Mouse (Mus musculus) stomach, postnatal 0 days (tissue): ENCODE results near the gene Ufc1. TPM values are rescaled to one million over a fixed set of nuclear protein-coding genes. Genes with fewer than 3 reads are reported as not detected.

Source experiments
- ATAC-seq: fragments of 200-750 bp; cut with Nextera tagmentation; 2 replicates; pipeline ENCODE4 v1.8.0; 2017; ENCODE audit not compliant: low FRiP score, low TSS enrichment
- DNase-seq: peaks from one replicate; pipeline ENCODE4 v3.0.0-alpha.2; 2016; ENCODE audit warnings: low spot score
- H3K27ac ChIP-seq: fragments of 300-500 bp; sonication (generic); replicated peaks from 2 replicates; pipeline ENCODE4 v1.5.1; 2014; ENCODE audit warnings: mild to moderate bottlenecking, control low read depth
- H3K27me3 ChIP-seq: fragments of 300-500 bp; sonication (generic); 2 replicates; pipeline ENCODE4 v1.6.1; 2014; ENCODE audit warnings: low read length; ENCODE audit not compliant: control insufficient read depth, insufficient read depth
- H3K36me3 ChIP-seq: fragments of 300-500 bp; sonication (generic); 2 replicates; pipeline ENCODE4 v1.6.1; 2014; ENCODE audit warnings: low read length, mixed read lengths; ENCODE audit not compliant: control insufficient read depth, insufficient read depth
- H3K4me1 ChIP-seq: fragments of 300-500 bp; sonication (generic); replicated peaks from 2 replicates; pipeline ENCODE4 v1.6.1; 2014; ENCODE audit warnings: antibody characterized with exemption; ENCODE audit not compliant: control insufficient read depth, insufficient read depth
- H3K4me2 ChIP-seq: fragments of 300-500 bp; sonication (generic); replicated peaks from 2 replicates; pipeline ENCODE4 v1.6.1; 2014; ENCODE audit warnings: low read depth, mild to moderate bottlenecking, control low read depth, moderate library complexity
- H3K4me3 ChIP-seq: fragments of 300-500 bp; sonication (generic); 2 replicates; pipeline ENCODE4 v1.5.1; 2014; ENCODE audit warnings: low read depth, low read length, control low read depth
- H3K9ac ChIP-seq: fragments of 300-500 bp; sonication (generic); 2 replicates; pipeline ENCODE4 v1.6.1; 2014; ENCODE audit warnings: mild to moderate bottlenecking, low read length, control low read depth, mixed read lengths
- H3K9me3 ChIP-seq: fragments of 300-500 bp; sonication (generic); 2 replicates; pipeline ENCODE4 v1.6.1; 2016; ENCODE audit warnings: low read length; ENCODE audit not compliant: control insufficient read depth
- CTCF ChIP-seq: IDR thresholded peaks from 2 replicates; pipeline ENCODE4 v1.5.1; 2016; ENCODE audit warnings: antibody characterized with exemption, low read depth, mild to moderate bottlenecking, moderate library complexity
- EP300 ChIP-seq: optimal IDR thresholded peaks from 2 replicates; pipeline ENCODE3; 2016; ENCODE audit warnings: antibody characterized with exemption
- WGBS: fragments of 180-500 bp; shearing (Covaris S2); extraction: QIAGEN DNeasy Blood & Tissue Kit; methylation state at CpG from one replicate; pipeline ENCODE4 v1.1.7; 2014; 5-methylcytosine and 5-hydroxymethylcytosine counted together
- polyA plus RNA-seq: library from polyadenylated mRNA; unstranded; fragments of >200 nt; fragmentation: Nextera tagmentation; extraction: Ambion mirVana; gene quantifications from 2 replicates; pipeline ENCODE4 v1.2.1, GENCODE M21; 2015

Gene Ufc1
- polyA plus RNA-seq, 1 experiment from 2014 or later = 135 TPM

DNA sequence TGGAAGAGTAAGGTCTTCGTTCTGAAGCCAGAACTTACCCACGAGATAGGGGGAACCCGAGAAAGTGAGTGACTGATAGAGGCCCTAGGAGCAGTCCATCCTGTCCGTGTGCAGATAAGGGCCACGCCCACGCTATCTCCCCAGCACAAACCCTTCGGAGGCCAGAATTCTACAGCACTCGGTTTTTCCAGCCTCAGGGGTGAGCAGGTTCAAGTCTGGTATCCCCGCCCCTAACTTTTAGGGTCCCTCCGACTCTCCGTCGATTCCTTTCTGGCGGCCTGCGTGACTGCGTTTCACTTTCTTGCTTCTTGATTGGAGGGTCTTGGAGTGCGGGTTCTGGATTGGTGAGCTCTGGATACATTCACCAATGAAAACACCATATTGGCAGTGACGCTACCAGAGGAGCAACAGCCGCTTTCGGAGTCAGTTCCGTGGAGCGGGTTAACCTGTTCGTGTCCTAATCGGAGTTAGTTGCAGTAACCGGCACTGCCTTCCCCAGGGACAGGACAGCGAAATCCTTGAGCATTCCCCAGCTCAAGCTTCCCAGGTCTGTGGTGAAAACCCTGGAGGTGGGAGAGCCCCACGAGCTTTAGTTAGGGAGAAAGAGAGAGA lies 13.8 kb downstream of the Ufc1 start, which contains the start of gene Ppox:
Gene Ppox, minus strand, starts transcription at position 271 of the 612 bp plus-strand sequence.
- ATAC-seq = peak; percentile 98
- Histone ChIP-seq H3K27ac (peak within 1 kb of the TSS; percentile 93), H3K9me3 (no peaks in the 10 kb centered on the region), H3K4me2 (peak within 1 kb of the TSS; percentile 87), H3K4me1 (0 out of 2 replicates have a peak, but pooled peaks cover 2% of the 10 kb centered on the region), H3K9ac (peak within 1 kb of the TSS; percentile 75), H3K36me3 (peaks cover 26% of the 10 kb centered on the region), H3K4me3 (peak within 1 kb of the TSS; percentile 62), H3K27me3 (no peaks in the 10 kb centered on the region)
- TF ChIP-seq EP300 (peak; percentile 63), CTCF (no peak)
- DNase-seq = peak; percentile 91
- WGBS = 0% methylated on average over 26 of the region's 26 CpGs

GRCm38 (mm10) chr1:171280250-171280915 lies 14.4 kb downstream of the Ufc1 start:
- Histone ChIP-seq H3K4me1 (0 out of 2 replicates have a peak, but pooled peaks cover 2% of the 10 kb centered on the region), H3K27ac (peak overlapping the region; percentile 45; the same call in 1 of the 2 replicates), H3K4me2 (peak overlapping the region; percentile 87), H3K9ac (peak overlapping the region; percentile 75), H3K9me3 (no peaks in the 10 kb centered on the region), H3K4me3 (peak overlapping the region; percentile 62), H3K36me3 (peaks cover 27% of the 10 kb centered on the region), H3K27me3 (no peaks in the 10 kb centered on the region)
- WGBS = under 1% methylated on average over 25 of the region's 25 CpGs
- ATAC-seq (no peak; the same call in 1 of the 2 replicates), DNase-seq (no peak)
- TF ChIP-seq EP300 (no peak), CTCF (no peak)

GRCm38 (mm10) chr1:171279721-171280120 lies 15.1 kb downstream of the Ufc1 start:
- H3K4me1 ChIP-seq = 0 out of 2 replicates have a peak, but pooled peaks cover 2% of the 10 kb centered on the region
- peak overlapping the region; percentile 75 for H3K9ac ChIP-seq
- peak overlapping the region; percentile 62; the same call in 1 of the 2 replicates for H3K4me3 ChIP-seq
- TF ChIP-seq EP300 (no peak), CTCF (no peak)
- WGBS = 73% methylated on average over 5 of the region's 5 CpGs
- DNase-seq (no peak), ATAC-seq (no peak)
- H3K9me3 ChIP-seq = no peaks in the 10 kb centered on the region
- H3K36me3 ChIP-seq = peaks cover 27% of the 10 kb centered on the region
- peak overlapping the region; percentile 87 for H3K4me2 ChIP-seq
- H3K27me3 ChIP-seq = no peaks in the 10 kb centered on the region
- H3K27ac ChIP-seq = no peak overlapping the region

- Histone ChIP-seq H3K4me1 (0 out of 2 replicates have a peak, but pooled peaks cover 2% of the 10 kb centered on the region), H3K4me2 (no peak overlapping the region), H3K9ac (no peak overlapping the region), H3K4me3 (no peak overlapping the region), H3K9me3 (no peaks in the 10 kb centered on the region), H3K27ac (no peak overlapping the region), H3K27me3 (no peaks in the 10 kb centered on the region), H3K36me3 (peaks cover 27% of the 10 kb centered on the region)
- ATAC-seq (no peak), DNase-seq (no peak)
- WGBS = 86% methylated on average over 14 of the region's 14 CpGs
- no peak for TF ChIP-seq EP300
- no peak for TF ChIP-seq CTCF
Observed at GRCm38 (mm10) chr1:171279012-171279705, 15.7 kb downstream of the Ufc1 start.

DNA sequence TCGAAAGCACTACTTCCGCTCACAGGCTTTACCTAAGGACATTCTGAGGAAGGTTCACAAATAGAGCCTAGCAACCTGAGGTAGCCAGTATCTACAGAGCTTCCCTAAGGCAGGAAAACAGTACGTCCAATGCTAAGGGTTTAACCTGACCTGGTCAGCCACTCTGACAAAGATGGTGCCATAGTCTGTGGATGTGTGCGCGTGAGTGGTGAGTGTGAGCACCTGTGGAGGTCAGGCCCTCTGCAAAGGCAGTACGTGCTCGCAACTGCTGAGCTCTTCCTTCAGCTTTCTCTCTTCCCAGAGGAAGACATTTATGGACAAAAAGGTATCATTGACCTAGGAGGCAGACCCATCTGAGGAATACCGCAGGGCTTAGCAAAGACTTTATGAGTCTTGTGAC lies 16.4 kb downstream of the Ufc1 start:
- TF ChIP-seq EP300 (no peak), CTCF (no peak)
- no peak overlapping the region for H3K4me3 ChIP-seq
- H3K4me2 ChIP-seq = no peak overlapping the region
- 0 out of 2 replicates have a peak, but pooled peaks cover 2% of the 10 kb centered on the region for H3K4me1 ChIP-seq
- no peak for ATAC-seq
- no peak overlapping the region for H3K27ac ChIP-seq
- no peaks in the 10 kb centered on the region for H3K9me3 ChIP-seq
- WGBS = 93% methylated on average over 8 of the region's 8 CpGs
- no peaks in the 10 kb centered on the region for H3K27me3 ChIP-seq
- no peak overlapping the region for H3K9ac ChIP-seq
- peaks cover 27% of the 10 kb centered on the region for H3K36me3 ChIP-seq
- DNase-seq = peak; percentile 10
